Mouse (Mus musculus) intestine, embryonic 16.5 days (tissue): ENCODE measurements around the gene S100z. TPM values are rescaled to one million over a fixed set of nuclear protein-coding genes. Genes with fewer than 3 reads are reported as not detected.

Experiments used
- ATAC-seq: fragments of 200-750 bp; cut with Nextera tagmentation; 2 replicates; pipeline ENCODE4 v1.8.0; 2017; ENCODE audit warnings: moderate TSS enrichment, moderate library complexity
- H3K27ac ChIP-seq: fragments of 300-500 bp; sonication (generic); 2 replicates; pipeline ENCODE4 v1.5.1; 2014; ENCODE audit warnings: mild to moderate bottlenecking, low read length
- H3K27me3 ChIP-seq: fragments of 300-500 bp; sonication (generic); replicated peaks from 2 replicates; pipeline ENCODE4 v1.6.1; 2014; ENCODE audit warnings: low read length, control low read depth, mixed read lengths; ENCODE audit not compliant: control insufficient read depth, insufficient read depth
- H3K36me3 ChIP-seq: fragments of 300-500 bp; sonication (generic); 2 replicates; pipeline ENCODE4 v1.6.1; 2014; ENCODE audit warnings: low read length, control low read depth; ENCODE audit not compliant: control insufficient read depth, insufficient read depth
- H3K4me1 ChIP-seq: fragments of 300-500 bp; sonication (generic); 2 replicates; pipeline ENCODE4 v1.6.1; 2014; ENCODE audit warnings: low read length, control low read depth, mixed read lengths; ENCODE audit not compliant: control insufficient read depth, insufficient read depth
- H3K4me2 ChIP-seq: fragments of 300-500 bp; sonication (generic); 2 replicates; pipeline ENCODE4 v1.6.1; 2014; ENCODE audit warnings: low read depth, low read length, control low read depth
- H3K4me3 ChIP-seq: fragments of 300-500 bp; sonication (generic); 2 replicates; pipeline ENCODE4 v1.5.1; 2014; ENCODE audit warnings: mild to moderate bottlenecking, low read length
- H3K9ac ChIP-seq: fragments of 300-500 bp; sonication (generic); 2 replicates; pipeline ENCODE4 v1.6.1; 2014; ENCODE audit warnings: low read depth, low read length
- H3K9me3 ChIP-seq: fragments of 300-500 bp; sonication (generic); 2 replicates; pipeline ENCODE4 v1.6.1; 2016; ENCODE audit warnings: low read length, control low read depth; ENCODE audit not compliant: control insufficient read depth
- WGBS: fragments of 180-500 bp; shearing (Covaris S2); extraction: QIAGEN DNeasy Blood & Tissue Kit; methylation state at CpG from one replicate; pipeline ENCODE4 v1.1.7; 2014; 5-methylcytosine and 5-hydroxymethylcytosine counted together
- polyA plus RNA-seq: library from polyadenylated mRNA; unstranded; fragments of >200 nt; fragmentation: Nextera tagmentation; extraction: Ambion mirVana; gene quantifications from 2 replicates; pipeline ENCODE4 v1.2.1, GENCODE M21; 2015

The S100z gene
- polyA plus RNA-seq, 1 experiment from 2014 or later = 0.40 TPM

DNA sequence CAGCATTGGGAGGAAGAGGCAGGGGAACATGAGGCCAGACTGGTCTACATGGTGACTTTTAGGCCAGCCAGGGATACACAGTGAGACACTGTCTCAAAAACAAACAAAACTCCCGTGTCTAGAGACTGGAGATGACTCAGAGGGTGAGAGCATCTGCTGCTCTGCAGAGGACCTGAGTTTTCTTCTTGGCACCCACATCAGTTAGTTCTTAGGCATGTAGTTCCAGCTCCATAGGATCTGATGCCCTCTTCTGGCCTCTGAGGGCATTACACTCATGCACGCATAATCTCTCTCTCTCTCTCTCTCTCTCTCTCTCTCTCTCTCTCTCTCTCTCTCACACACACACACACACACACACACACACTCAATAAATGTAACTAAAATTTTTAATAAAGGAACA, 7.6 kb downstream of the S100z start:
- Histone ChIP-seq H3K27ac (no peak overlapping the region), H3K4me2 (no peak overlapping the region), H3K36me3 (no peaks in the 10 kb centered on the region), H3K9me3 (no peaks in the 10 kb centered on the region), H3K9ac (no peak overlapping the region), H3K4me1 (no peaks in the 10 kb centered on the region), H3K27me3 (no peaks in the 10 kb centered on the region), H3K4me3 (no peak overlapping the region)
- WGBS = 58% methylated on average over 2 of the region's 2 CpGs
- no peak for ATAC-seq

DNA sequence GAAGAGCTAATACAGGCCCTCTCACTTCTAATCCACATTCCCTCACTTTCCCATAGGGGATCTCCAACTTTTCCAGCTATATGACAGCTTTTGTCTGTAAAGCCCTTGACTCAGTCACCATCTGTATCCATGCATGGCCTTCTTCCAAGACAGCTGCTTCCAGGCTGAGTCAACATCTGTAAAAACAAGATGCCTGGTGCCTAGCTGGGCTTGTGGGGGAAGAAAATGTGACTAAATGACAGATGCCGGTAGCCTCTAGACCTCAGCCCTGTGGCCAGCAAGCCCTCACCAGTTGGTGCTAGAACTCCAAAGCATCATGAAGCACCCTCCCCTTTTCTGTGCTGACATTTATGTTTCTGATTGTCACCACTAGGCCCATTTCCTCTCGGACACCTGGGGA, 27.0 kb downstream of the S100z start:
- H3K9me3 ChIP-seq = no peaks in the 10 kb centered on the region
- no peak overlapping the region for H3K4me3 ChIP-seq
- no peaks in the 10 kb centered on the region for H3K27me3 ChIP-seq
- H3K36me3 ChIP-seq = no peaks in the 10 kb centered on the region
- WGBS = 75% methylated on average over 2 of the region's 2 CpGs
- H3K4me1 ChIP-seq = no peaks in the 10 kb centered on the region
- H3K4me2 ChIP-seq = no peak overlapping the region
- H3K9ac ChIP-seq = no peak overlapping the region
- ATAC-seq = no peak
- no peak overlapping the region for H3K27ac ChIP-seq

DNA sequence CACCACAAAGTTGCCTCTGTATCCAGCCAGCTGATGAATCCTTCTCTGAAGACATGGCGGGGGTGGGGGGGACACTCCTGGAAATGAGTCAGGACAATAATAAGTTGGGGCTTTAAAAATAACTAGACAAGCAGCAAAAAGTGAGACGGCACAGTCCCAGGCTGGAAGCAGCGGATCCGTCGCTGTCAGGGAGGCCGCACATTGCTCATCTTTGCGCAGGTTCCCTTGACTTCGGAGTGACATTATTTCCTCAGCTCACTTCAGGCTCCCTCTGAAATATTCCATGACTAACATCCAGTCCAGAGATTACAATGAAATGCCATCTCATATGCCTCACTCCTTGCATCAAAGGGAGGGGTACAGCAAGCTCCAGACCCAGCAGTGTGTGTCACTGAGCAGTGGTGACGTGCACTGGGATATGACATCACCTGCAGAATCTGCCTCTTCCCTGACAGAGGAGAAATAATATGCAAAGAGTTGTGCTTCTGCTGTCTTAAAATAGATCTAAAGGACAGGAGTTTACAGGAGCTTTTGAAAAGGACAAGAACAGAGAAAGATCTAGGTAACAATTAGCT, 27.8 kb downstream of the S100z start:
- 85% methylated on average over 9 of the region's 9 CpGs for WGBS
- H3K9ac ChIP-seq = no peak overlapping the region
- no peaks in the 10 kb centered on the region for H3K9me3 ChIP-seq
- H3K27me3 ChIP-seq = no peaks in the 10 kb centered on the region
- no peaks in the 10 kb centered on the region for H3K36me3 ChIP-seq
- H3K27ac ChIP-seq = no peak overlapping the region
- no peak for ATAC-seq
- H3K4me3 ChIP-seq = no peak overlapping the region
- H3K4me2 ChIP-seq = no peak overlapping the region
- H3K4me1 ChIP-seq = no peaks in the 10 kb centered on the region

DNA sequence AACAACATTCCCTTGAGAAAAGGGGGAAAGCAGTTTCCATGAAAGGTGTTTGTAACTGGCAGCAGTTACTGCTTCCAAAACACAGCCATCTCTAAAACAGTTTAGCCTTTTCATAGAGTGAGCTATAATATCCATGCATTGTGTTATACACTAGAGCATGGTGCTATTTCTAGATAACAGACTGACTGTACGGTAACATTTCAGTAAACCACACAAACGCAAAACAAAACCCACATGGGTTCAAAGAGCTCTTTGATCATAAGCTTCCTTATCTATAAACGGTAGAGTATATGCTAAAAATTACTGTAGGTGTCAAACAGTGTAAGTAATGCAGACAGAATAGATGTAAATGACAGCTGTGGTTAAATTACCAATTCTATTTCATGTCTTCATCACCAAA, 28.8 kb downstream of the S100z start:
- Histone ChIP-seq H3K36me3 (no peaks in the 10 kb centered on the region), H3K9me3 (no peaks in the 10 kb centered on the region), H3K27me3 (peaks cover 6% of the 10 kb centered on the region; the same call in 1 of the 2 replicates), H3K4me2 (no peak overlapping the region), H3K9ac (no peak overlapping the region), H3K27ac (no peak overlapping the region), H3K4me1 (no peaks in the 10 kb centered on the region), H3K4me3 (no peak overlapping the region)
- 80% methylated on average over 3 of the region's 3 CpGs for WGBS
- no peak for ATAC-seq

- H3K4me2 ChIP-seq = peak within 1 kb of the TSS; percentile 92
- peak within 1 kb of the TSS; percentile 60 for H3K9ac ChIP-seq
- H3K9me3 ChIP-seq = no peaks in the 10 kb centered on the region
- WGBS = 66% methylated on average over 11 of the region's 11 CpGs
- H3K4me1 ChIP-seq = peaks cover 10% of the 10 kb centered on the region
- no peak for ATAC-seq
- peak within 1 kb of the TSS; percentile 49 for H3K4me3 ChIP-seq
- peaks cover 19% of the 10 kb centered on the region; the same call in 1 of the 2 replicates for H3K27me3 ChIP-seq
- H3K27ac ChIP-seq = no peak within 1 kb of the TSS
- no peaks in the 10 kb centered on the region for H3K36me3 ChIP-seq
Measured at GRCm38 (mm10) chr13:95444824-95445223, 33.7 kb downstream of the S100z start, which contains the start of gene Crhbp. Gene Crhbp (minus strand): TSS chr13:95444924.

DNA sequence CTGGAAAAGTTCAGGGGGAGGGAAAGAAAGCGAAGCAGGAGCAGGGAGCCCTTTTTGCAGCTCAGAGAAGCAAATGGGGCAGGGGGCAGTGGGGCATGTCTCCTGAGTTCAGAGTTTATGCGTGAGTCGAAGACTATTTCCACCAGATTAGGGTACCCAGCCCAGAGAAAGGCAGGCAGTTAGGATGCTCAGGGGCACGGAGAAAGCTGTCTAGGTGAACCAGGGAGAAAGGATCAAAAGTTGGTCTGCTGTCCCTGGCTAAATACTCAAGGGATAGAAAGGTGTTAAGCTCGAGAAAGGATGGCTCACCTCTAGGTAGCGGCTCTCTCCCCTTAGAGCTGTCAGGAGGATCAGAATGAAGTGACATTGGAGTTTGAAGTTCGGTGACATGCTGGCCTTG, 34.2 kb downstream of the S100z start:
- no peak for ATAC-seq
- WGBS = 23% methylated on average over 7 of the region's 7 CpGs
- peak overlapping the region; percentile 49; the same call in 1 of the 2 replicates for H3K4me3 ChIP-seq
- H3K9me3 ChIP-seq = no peaks in the 10 kb centered on the region
- H3K4me2 ChIP-seq = peak overlapping the region; percentile 92
- no peak overlapping the region for H3K9ac ChIP-seq
- H3K36me3 ChIP-seq = no peaks in the 10 kb centered on the region
- no peak overlapping the region for H3K27ac ChIP-seq
- peaks cover 10% of the 10 kb centered on the region for H3K4me1 ChIP-seq
- H3K27me3 ChIP-seq = peaks cover 19% of the 10 kb centered on the region; the same call in 1 of the 2 replicates

DNA sequence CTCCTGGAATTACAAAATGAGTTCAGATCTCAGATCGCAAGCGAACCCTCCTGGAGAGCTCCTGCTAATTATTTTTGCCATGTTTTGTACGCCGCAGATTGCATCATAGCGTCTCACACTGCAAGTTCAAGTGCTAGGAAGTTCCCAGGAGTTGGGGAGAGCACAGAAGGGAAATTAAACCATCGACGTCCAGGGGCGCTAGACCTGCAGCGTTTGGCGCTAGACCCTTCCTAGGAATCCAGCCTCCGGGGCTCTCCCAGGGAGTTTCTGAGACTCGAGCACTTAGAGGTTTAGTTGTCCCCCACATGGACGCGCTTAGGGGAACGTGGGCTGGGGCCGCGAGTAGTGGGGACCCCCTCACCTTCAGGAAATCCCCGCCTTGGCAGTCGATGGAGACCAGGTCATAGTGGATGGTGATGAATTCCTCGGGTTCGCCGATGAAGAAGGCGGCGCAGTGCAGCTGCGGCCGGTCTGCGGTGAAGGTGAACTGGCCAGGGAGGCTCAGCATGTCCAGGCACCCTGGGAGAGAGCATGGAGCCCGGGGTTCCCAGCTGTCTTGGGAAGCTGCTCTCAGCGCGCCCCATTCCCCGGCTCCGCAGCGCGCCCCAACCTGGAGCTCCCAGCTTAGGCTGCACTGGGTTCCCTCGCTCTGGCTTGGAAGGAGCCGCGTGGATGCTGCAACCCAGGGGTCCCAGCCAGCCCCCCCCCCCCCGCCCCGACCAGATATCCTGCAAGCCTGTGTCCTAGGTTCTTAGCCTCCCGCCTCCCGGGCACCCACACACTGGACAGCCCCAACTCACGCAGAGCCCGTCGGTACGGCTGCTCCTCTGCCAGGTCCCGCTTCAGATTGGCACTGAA, 34.9 kb downstream of the S100z start:
- H3K9me3 ChIP-seq = no peaks in the 10 kb centered on the region
- peak; percentile 52 for ATAC-seq

DNA sequence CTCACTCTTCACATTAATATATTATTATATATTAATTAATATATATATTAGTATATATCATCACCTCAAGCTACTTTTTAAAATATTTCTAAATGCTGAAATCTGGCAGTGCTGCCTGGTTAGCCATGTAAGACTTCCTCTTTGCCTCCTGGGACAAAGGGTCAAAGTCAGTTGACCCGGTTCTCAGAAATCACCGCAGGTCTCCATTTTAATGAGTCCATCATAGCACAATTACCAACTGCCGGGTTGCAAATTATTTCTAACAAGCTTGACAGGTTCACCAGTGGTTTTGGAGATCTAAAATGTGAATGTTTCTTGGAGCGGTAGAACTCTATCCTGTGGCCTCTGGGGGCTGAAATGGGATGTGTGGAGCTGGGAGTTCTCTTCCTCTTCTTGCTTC, 35.6 kb downstream of the S100z start:
- ATAC-seq = no peak
- Histone ChIP-seq H3K9ac (no peak overlapping the region), H3K27me3 (peaks cover 19% of the 10 kb centered on the region; the same call in 1 of the 2 replicates), H3K27ac (no peak overlapping the region), H3K9me3 (no peaks in the 10 kb centered on the region), H3K4me3 (no peak overlapping the region; the same call in 1 of the 2 replicates), H3K4me1 (peaks cover 10% of the 10 kb centered on the region), H3K4me2 (no peak overlapping the region), H3K36me3 (no peaks in the 10 kb centered on the region)
- WGBS = 39% methylated on average over 4 of the region's 4 CpGs

More for the DNA sequence above, 34.9 kb downstream of the S100z start:
- Histone ChIP-seq H3K4me1 (peaks cover 10% of the 10 kb centered on the region), H3K4me2 (peak overlapping the region; percentile 92), H3K27me3 (peaks cover 19% of the 10 kb centered on the region; the same call in 1 of the 2 replicates), H3K9ac (peak overlapping the region; percentile 60), H3K4me3 (peak overlapping the region; percentile 49), H3K36me3 (no peaks in the 10 kb centered on the region), H3K27ac (no peak overlapping the region)
- WGBS = 2% methylated on average over 43 of the region's 46 CpGs

DNA sequence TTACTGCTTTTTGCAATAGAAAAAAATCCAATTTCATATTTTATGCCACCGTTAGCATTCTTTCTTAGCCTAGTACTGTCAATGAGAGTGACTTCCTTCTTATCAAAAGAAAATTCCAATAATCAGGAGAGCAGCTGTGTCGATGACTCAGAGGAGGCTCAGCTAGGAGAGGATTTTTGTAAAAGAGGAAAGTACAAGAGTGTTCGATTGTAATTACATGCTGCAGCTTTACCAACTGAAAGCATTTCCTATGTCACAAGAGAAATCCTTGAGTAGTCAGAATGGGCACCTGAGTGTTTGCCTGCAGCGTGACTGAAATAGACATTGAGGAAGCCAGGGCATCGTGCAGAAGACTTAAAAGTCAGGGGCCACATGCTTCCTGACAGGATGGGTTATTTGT, 39.0 kb downstream of the S100z start:
- no peak for ATAC-seq
- H3K4me2 ChIP-seq = no peak overlapping the region
- no peak overlapping the region for H3K4me3 ChIP-seq
- no peak overlapping the region for H3K27ac ChIP-seq
- peaks cover 11% of the 10 kb centered on the region; the same call in 1 of the 2 replicates for H3K27me3 ChIP-seq
- peaks cover 10% of the 10 kb centered on the region for H3K4me1 ChIP-seq
- no peaks in the 10 kb centered on the region for H3K36me3 ChIP-seq
- no peak overlapping the region for H3K9ac ChIP-seq
- 75% methylated on average over 5 of the region's 5 CpGs for WGBS
- H3K9me3 ChIP-seq = no peaks in the 10 kb centered on the region
